In the genomic region with DNA sequence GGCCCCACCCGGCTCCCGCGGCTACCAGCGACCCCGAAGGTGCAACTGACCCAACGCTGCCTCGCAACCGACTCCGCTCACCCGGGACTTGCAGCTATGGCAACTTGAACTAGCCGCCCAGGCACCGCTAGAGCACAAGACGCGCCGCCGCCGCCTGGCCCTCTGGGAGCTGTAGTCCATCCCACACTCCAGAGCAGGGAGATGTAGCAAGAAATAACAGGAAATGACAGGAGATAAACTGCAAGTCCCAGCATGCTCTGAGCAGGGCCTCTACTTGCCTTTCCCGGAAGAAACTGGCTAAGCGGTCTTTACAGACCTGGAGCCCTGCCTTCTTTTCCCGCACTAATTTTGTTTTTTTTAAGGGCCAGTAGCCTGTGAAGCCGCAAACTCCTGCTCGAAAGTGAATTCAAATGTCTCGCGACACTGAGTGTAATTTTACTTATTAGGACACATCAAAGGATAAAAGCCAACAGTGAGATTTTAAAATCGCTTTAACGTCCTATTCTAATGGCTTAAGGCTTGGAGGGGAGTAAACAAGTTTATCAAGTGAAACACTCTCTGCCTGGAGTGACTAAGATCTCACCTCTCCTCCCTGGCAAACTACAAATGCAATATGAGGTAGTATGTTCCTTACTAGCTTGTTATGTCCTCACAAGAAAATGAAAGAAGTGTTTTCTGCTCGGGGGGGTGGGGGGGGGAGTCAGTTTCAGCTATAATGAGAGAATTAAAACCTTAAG, we compare ENCODE assay signal across 7 mouse cellular contexts. TPM values are rescaled to one million over a fixed set of nuclear protein-coding genes. Genes with fewer than 3 reads are reported as not detected.
DNase-seq lines count a peak whose midpoint lies in the region; ATAC-seq lines count a peak whose summit lies in the region.

TSS of gene Cep128 (minus strand) at position 129 of the 737 bp plus-strand sequence.
TSS of gene Tshr (plus strand) at position 283 of the 737 bp plus-strand sequence.

- H3K27ac ChIP-seq in intestine, embryonic 16.5 days (ENCODE audit: low read length), result no peak within 1 kb of the TSS
- no peak within 1 kb of the TSS for H3K27ac ChIP-seq in midbrain, embryonic 11.5 days (ENCODE audit: low read depth, low read length)

- H3K36me3 ChIP-seq in intestine, embryonic 16.5 days (ENCODE audit: control insufficient read depth, insufficient read depth, low read length), result no peaks in the 10 kb centered on the region
- H3K36me3 ChIP-seq in midbrain, embryonic 11.5 days (ENCODE audit: control insufficient read depth, insufficient read depth, low read length), result no peaks in the 10 kb centered on the region

- 1% methylated on average over 27 of the region's 27 CpGs for WGBS in intestine, embryonic 16.5 days
- 2% methylated on average over 27 of the region's 27 CpGs for WGBS in midbrain, embryonic 11.5 days

- intact Hi-C loops in left cerebral cortex, postnatal 36 days (cut with DNase I), result no loop called here

- H3K4me2 ChIP-seq in intestine, embryonic 16.5 days (ENCODE audit: low read depth, low read length), result peak within 1 kb of the TSS; percentile 90
- peak within 1 kb of the TSS; percentile 90 for H3K4me2 ChIP-seq in midbrain, embryonic 11.5 days

- H3K4me3 ChIP-seq in intestine, embryonic 16.5 days (ENCODE audit: low read length), result peak within 1 kb of the TSS; percentile 76
- H3K4me3 ChIP-seq in midbrain, embryonic 11.5 days (ENCODE audit: low read depth, low read length), result peak within 1 kb of the TSS; percentile 65

- DNase-seq in adrenal gland, adult 8-10 months, result peak; percentile 91
- DNase-seq in embryo, embryonic 9.5 days (ENCODE audit: extremely low spot score), result peak; percentile 92
- DNase-seq in gastrocnemius, postnatal 4 days (ENCODE audit: low spot score in 2 of 2), result peak; percentile 80 to 91
- DNase-seq in left cerebral cortex, postnatal 36 days (ENCODE audit: low spot score in 2 of 2), result peak; percentile 86 to 90
- DNase-seq in midbrain, embryonic 11.5 days (ENCODE audit: low spot score, missing footprints), result peak; percentile 98
- DNase-seq in skeletal muscle tissue, adult 2 months (ENCODE audit: low read depth, low spot score), result peak; percentile 84

- H3K4me1 ChIP-seq in intestine, embryonic 16.5 days (ENCODE audit: control insufficient read depth, insufficient read depth, low read length), result no peaks in the 10 kb centered on the region
- H3K4me1 ChIP-seq in midbrain, embryonic 11.5 days (ENCODE audit: control insufficient read depth, insufficient read depth, low read length), result no peaks in the 10 kb centered on the region

- H3K9ac ChIP-seq in intestine, embryonic 16.5 days (ENCODE audit: low read depth, low read length), result peak within 1 kb of the TSS; percentile 73
- peak within 1 kb of the TSS; percentile 68 for H3K9ac ChIP-seq in midbrain, embryonic 11.5 days (ENCODE audit: low read length)

- ATAC-seq in intestine, embryonic 16.5 days, result peak; percentile 100
- ATAC-seq in midbrain, embryonic 11.5 days (ENCODE audit: low FRiP score), result peak; percentile 100

- H3K27me3 ChIP-seq in intestine, embryonic 16.5 days (replicated peaks; ENCODE audit: control insufficient read depth, insufficient read depth, low read length), result no peaks in the 10 kb centered on the region
- no peaks in the 10 kb centered on the region for H3K27me3 ChIP-seq in midbrain, embryonic 11.5 days (ENCODE audit: control insufficient read depth, insufficient read depth, low read length)

- H3K9me3 ChIP-seq in intestine, embryonic 16.5 days (ENCODE audit: control insufficient read depth, low read length), result no peaks in the 10 kb centered on the region
- H3K9me3 ChIP-seq in midbrain, embryonic 11.5 days (ENCODE audit: control insufficient read depth, low read length), result no peaks in the 10 kb centered on the region

RNA-seq across cellular contexts. Expression of gene Cep128, which starts in this region (rescaled TPM):
- 10 to 100 TPM in 1 of 4 experiments, 1 to 10 TPM in 3; 2.6 to 10.2 (median 3.9) TPM for total RNA-seq in adrenal gland, adult 8-10 months (2022)
- 1 to 10 TPM; 6.9 to 7.7 TPM for total RNA-seq in gastrocnemius, postnatal 4 days (2021)
- 5.8 and 6.3 TPM in 2 replicates for polyA plus RNA-seq in intestine, embryonic 16.5 days (2015; fragmentation: Nextera tagmentation; extraction: Ambion mirVana)
- 1 to 10 TPM; 9.9 TPM for total RNA-seq in left cerebral cortex, postnatal 36 days (2021)
- 9.5 and 11.0 TPM in 2 replicates for polyA plus RNA-seq in midbrain, embryonic 11.5 days (2014; fragmentation: Nextera tagmentation; extraction: Ambion mirVana)

RNA-seq across cellular contexts. Expression of gene Tshr, which starts in this region (rescaled TPM):
- total RNA-seq in adrenal gland, adult 8-10 months (2022), result 10 to 100 TPM in 1 of 4 experiments, 1 to 10 TPM in 3; 3.0 to 14.1 (median 5.3) TPM
- 1 to 10 TPM; 2.4 to 5.7 TPM for total RNA-seq in gastrocnemius, postnatal 4 days (2021)
- polyA plus RNA-seq in intestine, embryonic 16.5 days (2015; fragmentation: Nextera tagmentation; extraction: Ambion mirVana), result 0.16 and 0.22 TPM in 2 replicates
- total RNA-seq in left cerebral cortex, postnatal 36 days (2021), result under 1 TPM; 0.27 to 0.30 TPM
- polyA plus RNA-seq in midbrain, embryonic 11.5 days (2014; fragmentation: Nextera tagmentation; extraction: Ambion mirVana), result 0.12 and 0.31 TPM in 2 replicates
